Mouse (Mus musculus): Measurements from ENCODE around the gene Tmem222. TPM values are rescaled to one million over a fixed set of nuclear protein-coding genes. Genes with fewer than 3 reads are reported as not detected.

The Tmem222 gene
- polyA plus RNA-seq, 1 experiment: not detected

GRCm38 (mm10) chr4:133262882-133263281 is 14.7 kb downstream of the Tmem222 start, which contains the start of gene Sytl1:
Gene Sytl1, minus strand, starts transcription at chr4:133263113.
- H3K27ac ChIP-seq (ENCODE audit: insufficient read depth, low read depth, low read length): no peak within 1 kb of the TSS
- TF ChIP-seq POLR2A (IDR thresholded peaks at IDR 0.05; ENCODE audit: insufficient read depth, low read depth, low read length) (no peak), CTCF (IDR thresholded peaks at IDR 0.05; ENCODE audit: insufficient read depth, low read depth, low read length) (no peak)
- H3K4me3 ChIP-seq (ENCODE audit: insufficient read depth, low read depth, low read length): no peak within 1 kb of the TSS
- 46% methylated on average over 7 of the region's 7 CpGs for WGBS
- H3K4me1 ChIP-seq (ENCODE audit: control insufficient read depth, insufficient read depth, low read length): no peaks in the 10 kb centered on the region

GRCm38 (mm10) chr4:133262375-133262765 is 15.2 kb downstream of the Tmem222 start:
- Histone ChIP-seq H3K27ac (ENCODE audit: insufficient read depth, low read depth, low read length) (no peak overlapping the region), H3K4me3 (ENCODE audit: insufficient read depth, low read depth, low read length) (no peak overlapping the region), H3K4me1 (ENCODE audit: control insufficient read depth, insufficient read depth, low read length) (no peaks in the 10 kb centered on the region)
- WGBS: 72% methylated on average over 7 of the region's 7 CpGs
- TF ChIP-seq CTCF (IDR thresholded peaks at IDR 0.05; ENCODE audit: insufficient read depth, low read depth, low read length) (no peak), POLR2A (IDR thresholded peaks at IDR 0.05; ENCODE audit: insufficient read depth, low read depth, low read length) (no peak)

GRCm38 (mm10) chr4:133261641-133262374 is 15.8 kb downstream of the Tmem222 start:
- TF ChIP-seq POLR2A (IDR thresholded peaks at IDR 0.05; ENCODE audit: insufficient read depth, low read depth, low read length): no peak
- TF ChIP-seq CTCF (IDR thresholded peaks at IDR 0.05; ENCODE audit: insufficient read depth, low read depth, low read length): no peak
- Histone ChIP-seq H3K4me3 (ENCODE audit: insufficient read depth, low read depth, low read length) (no peak overlapping the region), H3K4me1 (ENCODE audit: control insufficient read depth, insufficient read depth, low read length) (no peaks in the 10 kb centered on the region), H3K27ac (ENCODE audit: insufficient read depth, low read depth, low read length) (no peak overlapping the region)
- WGBS: 70% methylated on average over 10 of the region's 10 CpGs

GRCm38 (mm10) chr4:133257798-133258408 is 19.7 kb downstream of the Tmem222 start:
- 86% methylated on average over 12 of the region's 12 CpGs for WGBS
- TF ChIP-seq POLR2A (IDR thresholded peaks at IDR 0.05; ENCODE audit: insufficient read depth, low read depth, low read length) (no peak), CTCF (IDR thresholded peaks at IDR 0.05; ENCODE audit: insufficient read depth, low read depth, low read length) (no peak)
- no peaks in the 10 kb centered on the region for H3K4me1 ChIP-seq (ENCODE audit: control insufficient read depth, insufficient read depth, low read length)
- H3K4me3 ChIP-seq (ENCODE audit: insufficient read depth, low read depth, low read length): no peak overlapping the region
- no peak overlapping the region for H3K27ac ChIP-seq (ENCODE audit: insufficient read depth, low read depth, low read length)

- Histone ChIP-seq H3K27ac (ENCODE audit: insufficient read depth, low read depth, low read length) (no peak overlapping the region), H3K4me1 (ENCODE audit: control insufficient read depth, insufficient read depth, low read length) (no peaks in the 10 kb centered on the region), H3K4me3 (ENCODE audit: insufficient read depth, low read depth, low read length) (no peak overlapping the region)
- 57% methylated on average over 12 of the region's 12 CpGs for WGBS
- no peak for TF ChIP-seq POLR2A (IDR thresholded peaks at IDR 0.05; ENCODE audit: insufficient read depth, low read depth, low read length)
- TF ChIP-seq CTCF (IDR thresholded peaks at IDR 0.05; ENCODE audit: insufficient read depth, low read depth, low read length): no peak
Observed at GRCm38 (mm10) chr4:133257230-133257629, 20.4 kb downstream of the Tmem222 start.

GRCm38 (mm10) chr4:133256820-133257219 is 20.8 kb downstream of the Tmem222 start:
- no peak for TF ChIP-seq POLR2A (IDR thresholded peaks at IDR 0.05; ENCODE audit: insufficient read depth, low read depth, low read length)
- no peak for TF ChIP-seq CTCF (IDR thresholded peaks at IDR 0.05; ENCODE audit: insufficient read depth, low read depth, low read length)
- no peak overlapping the region for H3K27ac ChIP-seq (ENCODE audit: insufficient read depth, low read depth, low read length)
- no peak overlapping the region for H3K4me3 ChIP-seq (ENCODE audit: insufficient read depth, low read depth, low read length)
- 31% methylated on average over 24 of the region's 24 CpGs for WGBS
- H3K4me1 ChIP-seq (ENCODE audit: control insufficient read depth, insufficient read depth, low read length): no peaks in the 10 kb centered on the region

GRCm38 (mm10) chr4:133255392-133255791 is 22.2 kb downstream of the Tmem222 start:
- 75% methylated on average over 6 of the region's 6 CpGs for WGBS
- TF ChIP-seq POLR2A (IDR thresholded peaks at IDR 0.05; ENCODE audit: insufficient read depth, low read depth, low read length) (no peak), CTCF (IDR thresholded peaks at IDR 0.05; ENCODE audit: insufficient read depth, low read depth, low read length) (no peak)
- H3K4me1 ChIP-seq (ENCODE audit: control insufficient read depth, insufficient read depth, low read length): peaks cover 10% of the 10 kb centered on the region
- H3K27ac ChIP-seq (ENCODE audit: insufficient read depth, low read depth, low read length): no peak overlapping the region
- H3K4me3 ChIP-seq (ENCODE audit: insufficient read depth, low read depth, low read length): no peak overlapping the region

GRCm38 (mm10) chr4:133253412-133253811 is 24.2 kb downstream of the Tmem222 start:
- H3K4me3 ChIP-seq (ENCODE audit: insufficient read depth, low read depth, low read length): no peak overlapping the region

GRCm38 (mm10) chr4:133252089-133252488 is 25.5 kb downstream of the Tmem222 start:
- H3K27ac ChIP-seq (ENCODE audit: insufficient read depth, low read depth, low read length): no peak overlapping the region
- TF ChIP-seq POLR2A (IDR thresholded peaks at IDR 0.05; ENCODE audit: insufficient read depth, low read depth, low read length) (no peak), CTCF (IDR thresholded peaks at IDR 0.05; ENCODE audit: insufficient read depth, low read depth, low read length) (no peak)
- H3K4me3 ChIP-seq (ENCODE audit: insufficient read depth, low read depth, low read length): no peak overlapping the region
- H3K4me1 ChIP-seq (ENCODE audit: control insufficient read depth, insufficient read depth, low read length): peaks cover 10% of the 10 kb centered on the region
- 68% methylated on average over 4 of the region's 4 CpGs for WGBS

More at GRCm38 (mm10) chr4:133253412-133253811, 24.2 kb downstream of the Tmem222 start:
- TF ChIP-seq POLR2A (IDR thresholded peaks at IDR 0.05; ENCODE audit: insufficient read depth, low read depth, low read length) (no peak), CTCF (IDR thresholded peaks at IDR 0.05; ENCODE audit: insufficient read depth, low read depth, low read length) (no peak)
- H3K27ac ChIP-seq (ENCODE audit: insufficient read depth, low read depth, low read length): no peak overlapping the region
- WGBS: 78% methylated on average over 12 of the region's 12 CpGs
- H3K4me1 ChIP-seq (ENCODE audit: control insufficient read depth, insufficient read depth, low read length): peaks cover 10% of the 10 kb centered on the region

All from olfactory bulb, adult 2 months (tissue).